Mouse (Mus musculus) hindbrain, embryonic 15.5 days (tissue): ENCODE measurements around the gene Zic5. TPM values are rescaled to one million over a fixed set of nuclear protein-coding genes. Genes with fewer than 3 reads are reported as not detected.
A peak's percentile ranks its signal among the peaks of the same experiment; 100 is the strongest.

Experiments
- ATAC-seq: fragments of 200-750 bp; cut with Nextera tagmentation; 2 replicates; pipeline ENCODE4 v1.8.0; 2017; ENCODE audit warnings: low read depth, moderate number of reproducible peaks, moderate TSS enrichment; ENCODE audit not compliant: low FRiP score
- H3K27ac ChIP-seq: fragments of 300-500 bp; sonication (generic); replicated peaks from 2 replicates; pipeline ENCODE4 v1.5.1; 2015; ENCODE audit warnings: mild to moderate bottlenecking, inconsistent platforms
- H3K27me3 ChIP-seq: fragments of 300-500 bp; sonication (generic); 2 replicates; pipeline ENCODE4 v1.6.1; 2015; ENCODE audit warnings: control low read depth, inconsistent platforms
- H3K36me3 ChIP-seq: fragments of 300-500 bp; sonication (generic); 2 replicates; pipeline ENCODE4 v1.6.1; 2015; ENCODE audit warnings: control low read depth, inconsistent platforms
- H3K4me1 ChIP-seq: fragments of 300-500 bp; sonication (generic); replicated peaks from 2 replicates; pipeline ENCODE4 v1.6.1; 2015; ENCODE audit warnings: control low read depth, inconsistent platforms
- H3K4me2 ChIP-seq: fragments of 300-500 bp; sonication (generic); 2 replicates; pipeline ENCODE4 v1.6.1; 2015; ENCODE audit warnings: moderate library complexity, mild to moderate bottlenecking, inconsistent platforms
- H3K4me3 ChIP-seq: fragments of 300-500 bp; sonication (generic); 2 replicates; pipeline ENCODE4 v1.5.1; 2015; ENCODE audit warnings: mild to moderate bottlenecking, inconsistent platforms
- H3K9ac ChIP-seq: fragments of 300-500 bp; sonication (generic); 2 replicates; pipeline ENCODE4 v1.6.1; 2015; ENCODE audit warnings: inconsistent platforms
- H3K9me3 ChIP-seq: fragments of 300-500 bp; sonication (generic); 2 replicates; pipeline ENCODE4 v1.6.1; 2016; ENCODE audit warnings: control low read depth, inconsistent platforms
- WGBS: fragments of 180-500 bp; shearing (Covaris S2); methylation state at CpG from one replicate; pipeline ENCODE4 v1.1.7; 2015; 5-methylcytosine and 5-hydroxymethylcytosine counted together
- polyA plus RNA-seq: library from polyadenylated mRNA; unstranded; fragments of >200 nt; fragmentation: Nextera tagmentation; extraction: Ambion mirVana; gene quantifications from 2 replicates; pipeline ENCODE4 v1.2.1, GENCODE M21; 2015

The Zic5 gene
- polyA plus RNA-seq, 1 experiment from 2014 or later, result 17.9 TPM

DNA sequence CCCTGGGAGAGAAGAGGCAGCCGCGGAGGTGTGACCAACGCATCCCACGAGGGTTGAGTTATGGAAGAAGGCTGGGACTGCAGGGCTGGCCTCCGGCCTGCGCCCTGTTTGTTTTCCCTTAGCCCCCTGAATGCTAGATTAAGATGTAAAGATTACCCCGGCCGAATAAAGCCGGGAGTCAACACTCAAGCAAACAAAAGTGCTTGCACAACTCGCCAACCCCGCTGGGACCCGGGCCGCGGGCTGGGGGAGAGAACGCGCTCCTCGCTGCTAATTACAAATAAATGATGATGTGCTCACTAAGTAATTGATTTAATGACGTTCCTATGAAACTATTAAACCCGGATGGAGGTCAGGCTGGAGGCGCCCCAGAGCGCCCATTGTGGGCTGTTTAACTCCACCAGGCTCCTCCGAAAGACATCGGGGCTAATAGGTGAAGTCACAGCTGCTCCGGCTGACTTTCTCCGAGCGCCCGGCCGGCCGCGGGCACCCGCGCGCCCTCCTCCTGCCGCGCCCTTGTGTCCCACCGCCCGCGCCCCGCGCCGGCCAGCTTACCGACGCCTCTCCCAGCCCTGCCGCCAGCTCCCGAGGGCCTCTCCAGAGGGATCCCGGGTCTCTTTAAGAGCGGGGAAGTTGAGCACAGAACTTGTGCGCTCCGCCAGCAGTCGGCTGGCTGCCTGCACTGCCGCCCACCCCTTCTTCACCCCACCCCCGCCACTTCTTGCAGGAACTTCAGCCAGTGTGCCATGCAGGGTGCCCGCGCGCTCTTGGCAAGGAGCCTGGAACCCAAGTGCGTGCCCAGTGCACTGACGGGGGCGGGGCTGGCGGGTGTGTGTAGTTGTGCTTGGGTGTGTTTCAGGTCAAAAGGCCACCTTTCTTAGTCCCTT lies 14.7 kb downstream of the Zic5 start, which contains the start of gene Gm5089:
Gm5089 (minus strand) TSS at position 620 of the 887 bp plus-strand sequence.
- peak; percentile 15 for ATAC-seq
- Histone ChIP-seq H3K4me3 (peak within 1 kb of the TSS; percentile 39), H3K4me1 (peaks cover 40% of the 10 kb centered on the region), H3K36me3 (no peaks in the 10 kb centered on the region), H3K27me3 (peaks cover 54% of the 10 kb centered on the region), H3K27ac (peak within 1 kb of the TSS; percentile 78), H3K4me2 (peak within 1 kb of the TSS; percentile 64), H3K9ac (peak within 1 kb of the TSS; percentile 44), H3K9me3 (no peaks in the 10 kb centered on the region)
- under 1% methylated on average over 59 of the region's 59 CpGs for WGBS

DNA sequence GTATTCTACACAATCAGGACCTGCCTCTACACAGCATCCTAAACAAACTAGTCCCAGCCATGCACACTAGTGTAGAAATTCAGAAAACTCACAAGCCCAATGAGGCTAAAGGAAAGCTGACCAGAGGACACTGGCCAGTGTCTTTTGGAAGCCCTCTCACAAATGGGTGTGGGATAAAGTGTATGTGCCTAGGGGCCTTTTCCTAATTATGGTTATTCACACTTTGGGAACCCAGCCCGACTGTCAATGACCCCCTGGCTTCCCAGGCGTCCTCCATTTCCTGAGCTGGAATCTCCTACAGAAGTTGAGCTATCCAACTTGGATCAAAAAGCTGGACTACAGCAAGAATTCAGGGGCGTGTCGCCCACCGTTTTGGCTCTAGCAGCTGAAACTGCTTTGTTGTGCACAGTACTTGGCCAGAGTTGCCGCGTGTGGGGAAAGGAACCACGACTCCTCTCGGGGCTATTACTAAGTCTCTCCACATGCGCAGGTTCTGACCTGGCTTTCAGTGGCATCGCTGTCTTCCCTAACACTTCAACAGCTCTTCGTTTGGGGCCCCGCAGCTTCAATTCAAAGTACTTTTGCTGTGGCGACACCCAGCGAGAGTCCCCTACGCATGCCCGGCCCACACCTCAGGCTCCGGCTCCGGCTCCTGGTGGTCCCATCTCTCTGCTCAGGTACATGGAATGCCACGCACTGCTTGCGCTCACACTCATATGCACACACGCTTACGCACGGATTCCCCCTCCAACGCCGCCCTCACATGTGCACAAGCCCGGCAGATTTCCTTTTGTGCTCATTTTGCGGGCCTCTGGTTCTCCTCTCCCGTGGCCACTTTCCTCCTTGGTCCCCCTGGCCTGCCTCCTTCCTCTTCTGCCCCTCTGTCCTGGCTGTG lies 15.6 kb downstream of the Zic5 start:
- peaks cover 40% of the 10 kb centered on the region for H3K4me1 ChIP-seq
- peak overlapping the region; percentile 44 for H3K9ac ChIP-seq
- no peaks in the 10 kb centered on the region for H3K36me3 ChIP-seq
- peak overlapping the region; percentile 78 for H3K27ac ChIP-seq
- H3K27me3 ChIP-seq, result peaks cover 45% of the 10 kb centered on the region
- no peaks in the 10 kb centered on the region for H3K9me3 ChIP-seq
- H3K4me2 ChIP-seq, result peak overlapping the region; percentile 64
- peak overlapping the region; percentile 39 for H3K4me3 ChIP-seq
- no peak for ATAC-seq
- WGBS, result 3% methylated on average over 29 of the region's 29 CpGs

DNA sequence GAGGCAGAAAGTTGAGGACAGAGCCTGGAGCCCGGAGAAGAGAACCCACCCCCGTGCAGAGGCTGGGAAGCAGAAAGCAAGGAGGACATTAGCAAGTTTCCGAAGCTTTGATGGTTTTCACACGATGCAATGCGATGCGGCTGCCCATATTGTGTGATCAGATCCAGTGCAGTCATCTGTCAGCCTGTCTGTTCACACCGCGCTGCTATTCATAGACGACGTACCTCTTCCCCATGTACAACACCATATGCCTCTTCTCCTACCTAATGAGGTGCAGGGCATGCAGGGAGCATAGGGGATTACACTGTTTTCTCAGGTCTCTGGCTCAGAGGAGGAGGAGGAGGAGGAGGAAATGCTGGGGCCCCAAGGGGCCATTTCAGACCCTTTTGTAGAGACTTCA lies 28.6 kb downstream of the Zic5 start:
- no peak for ATAC-seq
- H3K9ac ChIP-seq, result no peak overlapping the region
- H3K27ac ChIP-seq, result no peak overlapping the region
- H3K27me3 ChIP-seq, result no peaks in the 10 kb centered on the region
- no peak overlapping the region for H3K4me2 ChIP-seq
- H3K9me3 ChIP-seq, result no peaks in the 10 kb centered on the region
- WGBS, result 53% methylated on average over 10 of the region's 10 CpGs
- H3K4me3 ChIP-seq, result no peak overlapping the region
- no peaks in the 10 kb centered on the region for H3K36me3 ChIP-seq
- no peaks in the 10 kb centered on the region for H3K4me1 ChIP-seq

DNA sequence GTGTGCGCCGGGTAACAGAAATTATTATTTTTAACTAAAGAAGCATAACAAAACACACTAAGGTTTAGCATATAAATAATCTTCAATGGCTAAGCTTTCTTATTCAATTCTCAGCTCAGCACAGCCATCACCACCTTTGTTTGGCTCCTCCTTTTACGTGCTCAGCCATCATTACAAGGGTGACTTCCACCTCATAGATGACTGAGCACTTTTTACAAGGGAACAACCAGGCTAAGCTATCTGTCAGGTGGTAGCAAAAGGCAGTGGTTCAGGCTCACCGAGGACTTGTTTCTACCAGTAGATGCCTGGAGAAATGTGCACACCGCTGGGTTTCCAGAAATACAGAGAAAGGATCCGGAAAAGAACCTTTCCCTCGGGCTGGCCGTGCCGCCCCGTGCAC lies 31.4 kb downstream of the Zic5 start:
- Histone ChIP-seq H3K36me3 (no peaks in the 10 kb centered on the region), H3K27ac (no peak overlapping the region), H3K4me1 (no peaks in the 10 kb centered on the region), H3K9me3 (no peaks in the 10 kb centered on the region), H3K27me3 (no peaks in the 10 kb centered on the region), H3K4me2 (no peak overlapping the region), H3K9ac (no peak overlapping the region), H3K4me3 (no peak overlapping the region)
- 87% methylated on average over 10 of the region's 10 CpGs for WGBS
- ATAC-seq, result no peak

DNA sequence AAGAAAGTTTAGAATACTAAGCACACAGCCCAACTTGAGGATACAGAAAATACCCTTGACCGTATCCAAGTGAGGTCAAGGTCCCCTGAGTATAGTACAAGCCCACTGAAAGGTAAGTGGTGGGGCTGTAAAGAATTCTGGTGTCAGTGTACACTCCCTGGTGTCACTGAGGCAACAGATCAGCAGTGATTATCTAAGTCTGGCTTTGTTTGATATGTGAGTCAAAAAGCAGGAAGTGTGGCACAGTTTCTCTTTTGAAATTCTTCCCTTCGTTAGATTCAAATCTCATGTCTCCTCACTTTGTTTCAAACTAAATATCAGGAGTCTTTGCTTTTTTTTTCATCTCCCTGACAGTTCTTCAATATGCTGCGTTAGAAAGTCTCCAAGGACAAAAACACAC lies 32.9 kb downstream of the Zic5 start:
- H3K4me3 ChIP-seq, result no peak overlapping the region
- H3K27ac ChIP-seq, result no peak overlapping the region
- no peaks in the 10 kb centered on the region for H3K9me3 ChIP-seq
- H3K4me1 ChIP-seq, result 0 out of 2 replicates have a peak, but pooled peaks cover 3% of the 10 kb centered on the region
- no peaks in the 10 kb centered on the region for H3K36me3 ChIP-seq
- H3K27me3 ChIP-seq, result no peaks in the 10 kb centered on the region
- ATAC-seq, result no peak
- H3K4me2 ChIP-seq, result no peak overlapping the region
- no peak overlapping the region for H3K9ac ChIP-seq
- 63% methylated on average over 3 of the region's 3 CpGs for WGBS

DNA sequence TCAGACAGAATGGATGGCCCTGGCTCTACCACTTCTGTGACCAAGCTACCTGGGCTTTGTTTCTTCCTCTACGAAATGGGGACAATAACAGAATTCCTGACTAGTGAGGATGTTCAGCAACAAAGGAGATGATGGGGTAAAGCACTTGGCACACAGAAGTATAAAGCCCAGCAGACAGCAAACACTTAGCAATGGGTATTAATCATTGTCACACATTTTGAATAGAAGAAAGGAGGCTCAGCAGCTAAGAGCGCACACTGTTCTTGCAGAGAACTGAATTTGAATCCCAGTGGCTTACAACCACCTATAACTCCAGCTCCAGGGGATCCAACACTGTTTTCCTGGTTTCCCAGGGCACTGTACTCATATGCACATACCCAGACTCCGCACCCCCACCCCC lies 37.8 kb downstream of the Zic5 start:
- WGBS, result 47% methylated on average over 3 of the region's 3 CpGs
- ATAC-seq, result no peak
- 0 out of 2 replicates have a peak, but pooled peaks cover 14% of the 10 kb centered on the region for H3K4me1 ChIP-seq
- H3K27me3 ChIP-seq, result no peaks in the 10 kb centered on the region
- H3K9ac ChIP-seq, result no peak overlapping the region
- H3K36me3 ChIP-seq, result no peaks in the 10 kb centered on the region
- H3K4me2 ChIP-seq, result no peak overlapping the region
- H3K4me3 ChIP-seq, result no peak overlapping the region
- no peak overlapping the region; the same call in 1 of the 2 replicates for H3K27ac ChIP-seq
- no peaks in the 10 kb centered on the region for H3K9me3 ChIP-seq

DNA sequence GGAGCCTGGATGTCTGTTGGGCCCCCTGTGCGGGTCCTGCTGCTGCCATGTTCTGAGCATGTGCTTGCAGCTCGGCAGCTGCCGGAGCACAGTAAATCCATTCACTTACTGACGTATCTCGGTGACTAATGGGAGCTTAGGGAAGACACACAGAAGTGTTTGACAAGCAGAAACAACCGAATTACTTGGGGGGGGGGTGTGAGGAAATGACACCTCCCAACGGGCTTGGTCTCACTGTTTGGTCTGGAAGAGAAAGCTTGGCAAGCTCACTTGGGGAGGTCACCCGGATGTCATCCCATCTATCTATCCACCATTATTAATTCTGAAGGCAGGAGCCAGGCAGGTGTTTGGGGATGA lies 38.3 kb downstream of the Zic5 start:
- 24% methylated on average over 8 of the region's 8 CpGs for WGBS
- H3K27me3 ChIP-seq, result no peaks in the 10 kb centered on the region
- no peak overlapping the region for H3K9ac ChIP-seq
- H3K36me3 ChIP-seq, result no peaks in the 10 kb centered on the region
- peak overlapping the region; percentile 7 for H3K27ac ChIP-seq
- ATAC-seq, result 0 out of 2 replicates have a peak, but pooled peaks have one; percentile 59
- no peaks in the 10 kb centered on the region for H3K9me3 ChIP-seq
- H3K4me2 ChIP-seq, result no peak overlapping the region
- 0 out of 2 replicates have a peak, but pooled peaks cover 14% of the 10 kb centered on the region for H3K4me1 ChIP-seq
- H3K4me3 ChIP-seq, result no peak overlapping the region

DNA sequence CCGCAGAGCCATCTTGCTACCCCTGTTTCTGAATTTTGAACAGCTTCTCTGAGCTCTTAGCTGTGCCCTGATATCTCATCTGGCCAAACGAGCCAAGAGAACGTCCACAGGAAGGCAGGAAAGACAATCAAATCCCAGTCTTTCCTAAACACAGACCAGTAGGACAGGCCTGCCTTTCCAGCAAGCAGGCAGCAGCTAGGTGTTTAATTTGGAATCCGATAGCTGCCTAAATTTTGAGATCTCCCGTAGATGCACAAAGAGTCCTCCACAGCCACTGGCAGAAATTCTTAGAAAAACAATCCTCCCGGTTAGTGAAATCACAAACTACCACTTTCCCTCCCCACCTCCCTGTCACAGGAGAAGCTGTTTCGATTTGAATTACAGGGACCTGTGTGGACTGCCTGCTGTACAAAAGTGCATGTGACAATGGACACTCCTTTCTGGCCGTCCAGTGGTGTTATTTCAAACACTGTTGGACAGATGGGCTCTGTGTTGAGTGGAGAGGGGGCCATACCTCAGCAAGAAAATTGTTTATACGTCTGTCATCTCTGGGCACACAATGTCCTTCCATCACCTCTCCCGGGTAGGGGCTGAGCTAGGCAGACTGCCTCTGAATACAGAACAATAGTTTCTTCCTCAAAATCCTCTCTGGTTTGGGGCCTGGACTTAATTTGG lies 38.8 kb downstream of the Zic5 start:
- H3K9ac ChIP-seq, result no peak overlapping the region
- WGBS, result 52% methylated on average over 10 of the region's 10 CpGs
- H3K36me3 ChIP-seq, result no peaks in the 10 kb centered on the region
- H3K27me3 ChIP-seq, result no peaks in the 10 kb centered on the region
- H3K27ac ChIP-seq, result peak overlapping the region; percentile 7; the same call in 1 of the 2 replicates
- no peak overlapping the region for H3K4me3 ChIP-seq
- H3K4me2 ChIP-seq, result no peak overlapping the region
- 0 out of 2 replicates have a peak, but pooled peaks cover 14% of the 10 kb centered on the region for H3K4me1 ChIP-seq
- H3K9me3 ChIP-seq, result no peaks in the 10 kb centered on the region
- ATAC-seq, result 0 out of 2 replicates have a peak, but pooled peaks have one; percentile 3

DNA sequence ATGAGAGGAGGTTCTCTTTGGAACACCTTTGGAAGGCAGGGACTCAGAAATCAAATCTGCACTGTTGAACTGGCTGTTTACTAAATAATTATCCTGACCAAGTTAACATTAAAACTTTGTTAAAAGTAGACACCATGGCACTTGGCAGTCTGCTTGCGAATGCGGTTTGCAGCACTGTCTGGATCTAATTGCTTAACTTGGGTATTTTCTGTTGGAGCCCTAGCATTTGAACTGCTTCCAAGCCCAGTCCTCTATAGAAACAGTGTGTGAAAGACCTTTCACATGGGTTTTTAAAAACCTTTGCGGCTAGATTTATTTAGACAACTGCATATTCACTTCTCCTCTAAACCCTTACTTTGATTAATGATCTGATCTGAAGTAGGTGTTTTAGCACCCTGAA lies 41.0 kb downstream of the Zic5 start:
- 0 out of 2 replicates have a peak, but pooled peaks cover 14% of the 10 kb centered on the region for H3K4me1 ChIP-seq
- WGBS, result 66% methylated on average over 3 of the region's 3 CpGs
- no peak overlapping the region for H3K4me3 ChIP-seq
- H3K27me3 ChIP-seq, result no peaks in the 10 kb centered on the region
- H3K9me3 ChIP-seq, result no peaks in the 10 kb centered on the region
- ATAC-seq, result no peak
- no peak overlapping the region for H3K4me2 ChIP-seq
- no peak overlapping the region for H3K9ac ChIP-seq
- no peaks in the 10 kb centered on the region for H3K36me3 ChIP-seq
- no peak overlapping the region for H3K27ac ChIP-seq

DNA sequence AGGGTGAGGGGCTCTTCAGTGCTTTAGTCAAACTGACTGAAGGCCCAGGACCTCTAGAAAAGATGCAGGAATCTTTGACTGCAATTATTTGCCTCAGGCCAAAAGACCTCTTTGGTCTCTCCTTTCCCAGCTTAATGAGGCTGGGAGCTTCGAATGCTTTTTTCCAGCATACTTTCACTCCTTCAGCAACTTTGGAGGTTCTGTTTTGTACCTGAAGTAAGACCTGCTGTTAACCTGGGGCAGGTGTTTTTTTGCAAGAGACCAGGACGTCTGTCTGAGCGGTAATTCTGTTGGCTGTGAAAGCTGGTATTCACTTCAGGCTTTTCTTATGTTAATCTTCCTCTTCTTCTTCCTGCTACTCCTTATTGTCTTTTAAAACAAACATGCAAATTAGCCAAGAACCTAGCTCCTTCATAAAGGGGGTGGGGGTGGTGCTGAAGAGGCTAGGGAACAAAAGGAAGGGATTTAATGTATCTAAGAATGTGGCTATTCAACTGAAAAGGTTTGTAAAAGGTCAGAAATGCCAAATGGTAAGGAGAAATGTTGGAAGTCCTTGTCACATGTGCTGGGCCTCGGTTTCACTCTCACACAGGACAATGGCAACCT lies 49.2 kb downstream of the Zic5 start:
- no peak for ATAC-seq
- H3K9ac ChIP-seq, result no peak overlapping the region
- no peak overlapping the region for H3K4me3 ChIP-seq
- H3K4me1 ChIP-seq, result no peaks in the 10 kb centered on the region
- no peaks in the 10 kb centered on the region for H3K36me3 ChIP-seq
- H3K27ac ChIP-seq, result no peak overlapping the region; the same call in 1 of the 2 replicates
- no peaks in the 10 kb centered on the region for H3K9me3 ChIP-seq
- 0 out of 2 replicates have a peak, but pooled peaks cover 3% of the 10 kb centered on the region for H3K27me3 ChIP-seq
- WGBS, result 14% methylated on average over 4 of the region's 4 CpGs
- no peak overlapping the region for H3K4me2 ChIP-seq

DNA sequence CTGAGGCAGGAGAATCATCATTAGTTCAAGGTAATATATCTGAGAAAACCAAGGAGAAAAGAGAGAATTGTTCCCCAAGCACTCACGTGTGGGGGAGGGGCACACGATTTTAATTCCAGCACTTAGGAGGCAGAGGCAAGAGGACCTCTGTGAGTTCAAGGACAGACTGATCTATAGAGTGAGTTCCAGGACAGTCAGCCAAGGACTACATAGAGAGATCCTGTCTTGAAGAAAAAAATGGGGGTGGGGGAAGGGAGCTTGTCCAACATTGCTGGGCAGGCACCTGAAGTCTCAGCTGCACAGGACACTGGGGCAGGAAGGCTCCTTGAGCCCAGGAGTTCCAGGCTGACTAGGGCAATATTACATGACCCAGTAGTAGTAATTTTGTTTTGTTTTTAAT lies 50.7 kb downstream of the Zic5 start:
- Histone ChIP-seq H3K9me3 (no peaks in the 10 kb centered on the region), H3K9ac (no peak overlapping the region), H3K36me3 (no peaks in the 10 kb centered on the region), H3K27me3 (peaks cover 6% of the 10 kb centered on the region; the same call in 1 of the 2 replicates), H3K4me3 (no peak overlapping the region), H3K4me1 (no peaks in the 10 kb centered on the region), H3K27ac (no peak overlapping the region), H3K4me2 (no peak overlapping the region)
- 91% methylated on average over 2 of the region's 2 CpGs for WGBS
- ATAC-seq, result no peak
